Mouse (Mus musculus): ENCODE data around the gene Blvra. TPM values are rescaled to one million over a fixed set of nuclear protein-coding genes. Genes with fewer than 3 reads are reported as not detected.

Gene Blvra
- 10 to 100 TPM; 14.6 to 18.8 TPM for total RNA-seq (2023)

DNA sequence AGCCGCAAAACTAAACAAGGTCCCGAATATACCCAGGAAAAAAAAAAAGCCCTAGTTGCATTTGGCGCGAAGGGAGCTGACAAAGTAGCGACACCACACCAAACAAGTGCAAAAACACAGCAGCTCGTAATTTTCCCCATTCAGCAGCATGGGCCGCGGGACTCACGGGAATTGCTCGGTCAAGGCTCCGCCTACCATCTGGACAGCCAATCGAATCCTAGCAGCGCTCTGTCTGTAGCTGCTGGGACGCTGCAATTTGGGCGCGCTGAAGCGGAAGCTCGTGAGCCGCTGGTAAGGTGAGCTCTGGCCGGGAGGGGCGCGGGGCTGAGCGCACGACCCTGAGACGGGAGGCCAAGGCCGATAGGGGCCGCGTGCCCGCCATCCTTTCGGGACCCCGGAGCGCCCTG is at the start of gene Blvra:
TSS of gene Blvra (plus strand) at position 231 of the 407 bp plus-strand sequence.

GRCm38 (mm10) chr2:127133621-127134461 is 63.4 kb downstream of the Blvra start, which contains the start of gene Ncaph:
Gene Ncaph (minus strand): TSS chr2:127133954.

DNA sequence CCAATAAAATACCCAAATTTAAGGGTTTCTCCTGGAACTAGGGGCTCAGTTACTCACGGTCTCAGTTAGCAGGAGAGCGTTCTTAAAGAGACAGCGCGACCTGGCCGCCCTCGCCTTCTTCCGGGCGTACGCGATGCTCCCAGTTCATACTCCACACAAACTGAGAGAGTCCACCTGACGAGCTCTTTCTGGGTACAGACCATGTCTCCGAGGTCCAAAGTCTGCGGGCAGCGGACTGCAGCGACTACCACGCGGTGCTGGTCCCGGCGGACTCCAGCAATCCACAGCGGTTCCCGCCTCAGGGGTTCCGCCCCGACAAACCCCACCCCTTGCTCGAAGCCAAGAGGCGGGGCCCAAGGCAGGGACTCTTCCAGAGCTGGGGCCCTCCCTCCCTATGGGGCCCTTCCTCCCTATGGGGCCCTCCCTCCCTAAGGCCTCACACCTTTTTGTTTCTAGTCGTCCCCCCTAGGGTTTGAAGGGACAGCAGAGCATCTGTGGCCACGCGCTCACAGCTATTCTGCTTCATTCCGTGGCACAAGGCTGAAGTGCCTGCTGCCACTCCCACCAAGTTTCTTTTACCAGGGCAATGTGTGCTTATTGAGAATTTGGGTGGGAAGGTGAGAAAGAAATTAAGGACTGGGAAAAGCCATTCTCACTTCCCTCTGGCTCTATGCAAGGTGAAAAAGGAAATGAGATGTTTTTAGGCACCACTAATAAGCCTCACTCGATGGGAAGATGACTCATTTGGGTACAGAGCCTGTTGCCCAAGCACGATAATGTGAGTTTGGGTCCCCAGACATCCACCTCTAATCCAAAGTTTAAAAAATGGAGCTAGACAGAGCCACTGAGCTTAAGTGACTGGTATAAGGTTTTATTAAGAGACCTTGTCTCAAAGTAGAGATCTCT is 72.9 kb downstream of the Blvra start, which contains the start of gene Itpripl1:
TSS of gene Itpripl1 (minus strand) at position 285 of the 906 bp plus-strand sequence.

Other genes starting within 250 kb of the Blvra start
- gene Trpm7, start 194.4 kb upstream of the Blvra start, total RNA-seq (2023) = 10 to 100 TPM; 41.2 to 46.8 TPM
- 10 to 100 TPM; 46.8 to 52.6 TPM for gene Sppl2a, start 137.4 kb upstream of the Blvra start, total RNA-seq (2023)
- gene Ap4e1, start 61.9 kb upstream of the Blvra start, total RNA-seq (2023) = 10 to 100 TPM; 13.3 to 13.6 TPM
- gene Ncaph, start 63.3 kb downstream of the Blvra start, total RNA-seq (2023) = 10 to 100 TPM; 41.4 to 56.2 TPM
- 10 to 100 TPM; 19.4 to 26.4 TPM for gene Itpripl1, start 72.8 kb downstream of the Blvra start, total RNA-seq (2023)
- gene 1810024B03Rik, start 137.6 kb downstream of the Blvra start, total RNA-seq (2023) = under 1 TPM; 0.42 to 0.57 TPM
- gene Snrnp200, start 137.7 kb downstream of the Blvra start, total RNA-seq (2023) = 100 to 1,000 TPM in 1 of 2 experiments, 10 to 100 TPM in 1; 81.3 to 102 TPM
- gene Ciao1, start 177.2 kb downstream of the Blvra start, total RNA-seq (2023) = 10 to 100 TPM; 30.8 to 34.3 TPM
- 10 to 100 TPM; 69.0 to 73.6 TPM for gene Tmem127, start 177.2 kb downstream of the Blvra start, total RNA-seq (2023)
- gene Stard7, start 199.6 kb downstream of the Blvra start, total RNA-seq (2023) = 10 to 100 TPM; 65.0 to 72.4 TPM

Measured in neutrophil, adult 59 days (primary cell).